Mouse (Mus musculus) CH12F3 (cell line): ENCODE measurements at regions not wholly inside any gene's neighbourhood (a gene's known extent, or its start where the extent isn't known, plus 50 kb on each side); places are given as distances from the start of the nearest gene placed in this dataset.

ENCODE experiments used
- in situ Hi-C: fragments of 300-500 bp; cut with MboI; formaldehyde crosslinking; loops from 2 replicates; pipeline ENCODE4 v1.14.3; 2020; ENCODE audit warnings: low sequenced_read_pairs

GRCm38 (mm10) chr4:12457978-12458597, 286.3 kb upstream of the Fam92a start:
- in situ Hi-C loops = no loop called here

GRCm38 (mm10) chr4:12452086-12452485, 280.3 kb upstream of the Fam92a start:
- in situ Hi-C loops = no loop called here

GRCm38 (mm10) chr4:12425507-12425906, 253.7 kb upstream of the Fam92a start:
- in situ Hi-C loops = no loop called here

GRCm38 (mm10) chr4:12421628-12422319, 250.0 kb upstream of the Fam92a start:
- in situ Hi-C loops = no loop called here

- in situ Hi-C loops = no loop called here
Measured at GRCm38 (mm10) chr4:12418086-12418485, 246.3 kb upstream of the Fam92a start.

GRCm38 (mm10) chr4:12395344-12395743, 223.5 kb upstream of the Fam92a start:
- in situ Hi-C loops = no loop called here

- in situ Hi-C loops = no loop called here
Measured at GRCm38 (mm10) chr4:12376797-12377570, 205.2 kb upstream of the Fam92a start.

- in situ Hi-C loops = no loop called here
Measured at GRCm38 (mm10) chr4:12369551-12369950, 197.7 kb upstream of the Fam92a start.

GRCm38 (mm10) chr4:12356992-12357634, 185.3 kb upstream of the Fam92a start:
- in situ Hi-C loops = no loop called here

- in situ Hi-C loops = no loop called here
Measured at GRCm38 (mm10) chr4:12353337-12353856, 181.6 kb upstream of the Fam92a start.

GRCm38 (mm10) chr4:12339236-12339635, 167.4 kb upstream of the Fam92a start:
- in situ Hi-C loops = no loop called here

GRCm38 (mm10) chr4:12334832-12335587, 163.2 kb upstream of the Fam92a start:
- in situ Hi-C loops = no loop called here

- in situ Hi-C loops = no loop called here
Measured at GRCm38 (mm10) chr4:12334429-12334828, 162.6 kb upstream of the Fam92a start.

- in situ Hi-C loops = no loop called here
Measured at GRCm38 (mm10) chr4:12316024-12316423, 144.2 kb upstream of the Fam92a start.

- in situ Hi-C loops = no loop called here
Measured at GRCm38 (mm10) chr4:12308332-12308731, 136.5 kb upstream of the Fam92a start.

GRCm38 (mm10) chr4:12306618-12307565, 135.1 kb upstream of the Fam92a start:
- in situ Hi-C loops = no loop called here

- in situ Hi-C loops = no loop called here
Measured at GRCm38 (mm10) chr4:12287079-12287686, 115.4 kb upstream of the Fam92a start.

- in situ Hi-C loops = no loop called here
Measured at GRCm38 (mm10) chr4:12286391-12286790, 114.6 kb upstream of the Fam92a start.

- in situ Hi-C loops = no loop called here
Measured at GRCm38 (mm10) chr4:12285983-12286382, 114.2 kb upstream of the Fam92a start.
